Mouse (Mus musculus) frontal cortex, adult 2 months (tissue): ENCODE data around the gene Slc39a11. TPM values are rescaled to one million over a fixed set of nuclear protein-coding genes. Genes with fewer than 3 reads are reported as not detected.
A peak's percentile ranks its signal among the peaks of the same experiment; 100 is the strongest.
"Not testable (repeated sequence)": the region's sequence is repeated elsewhere in the genome, so short reads cannot be mapped to it uniquely, and the experiment has no call there.

ENCODE experiments used
- DNase-seq, 2 experiments: peaks; one replicate each; pipeline ENCODE4 v3.0.0; 2022; ENCODE audit warnings: low spot score in 1 of 2; ENCODE audit errors: extremely low spot score in 1 of 2
- polyA plus RNA-seq: library from polyadenylated mRNA; depleted of rRNA; stranded (reverse); fragments of >200 nt; gene quantifications from 2 replicates; pipeline ENCODE4 v1.2.3, GENCODE M21; 2012

Gene Slc39a11
- polyA plus RNA-seq, 1 experiment: 12.3 TPM

DNA sequence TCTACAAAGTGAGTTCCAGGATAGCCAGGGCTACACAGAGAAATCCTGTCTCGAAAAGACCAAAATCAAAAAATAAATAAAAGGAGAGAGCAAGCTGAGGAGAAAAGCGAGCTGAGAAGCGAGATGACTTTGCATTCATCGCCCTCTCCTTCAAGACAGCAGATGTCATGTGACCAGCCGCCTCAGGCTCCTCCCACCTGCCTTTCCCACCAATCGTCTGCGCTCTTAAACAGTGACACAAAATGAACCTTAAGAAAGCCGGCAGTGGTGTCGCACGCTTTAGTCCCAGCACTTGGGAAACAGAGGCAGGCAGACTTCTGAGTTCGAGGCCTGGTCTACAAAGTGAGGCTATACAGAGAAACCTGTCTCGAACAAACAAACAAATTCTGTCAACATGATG, 42.3 kb downstream of the Slc39a11 start:
- no peak for DNase-seq

DNA sequence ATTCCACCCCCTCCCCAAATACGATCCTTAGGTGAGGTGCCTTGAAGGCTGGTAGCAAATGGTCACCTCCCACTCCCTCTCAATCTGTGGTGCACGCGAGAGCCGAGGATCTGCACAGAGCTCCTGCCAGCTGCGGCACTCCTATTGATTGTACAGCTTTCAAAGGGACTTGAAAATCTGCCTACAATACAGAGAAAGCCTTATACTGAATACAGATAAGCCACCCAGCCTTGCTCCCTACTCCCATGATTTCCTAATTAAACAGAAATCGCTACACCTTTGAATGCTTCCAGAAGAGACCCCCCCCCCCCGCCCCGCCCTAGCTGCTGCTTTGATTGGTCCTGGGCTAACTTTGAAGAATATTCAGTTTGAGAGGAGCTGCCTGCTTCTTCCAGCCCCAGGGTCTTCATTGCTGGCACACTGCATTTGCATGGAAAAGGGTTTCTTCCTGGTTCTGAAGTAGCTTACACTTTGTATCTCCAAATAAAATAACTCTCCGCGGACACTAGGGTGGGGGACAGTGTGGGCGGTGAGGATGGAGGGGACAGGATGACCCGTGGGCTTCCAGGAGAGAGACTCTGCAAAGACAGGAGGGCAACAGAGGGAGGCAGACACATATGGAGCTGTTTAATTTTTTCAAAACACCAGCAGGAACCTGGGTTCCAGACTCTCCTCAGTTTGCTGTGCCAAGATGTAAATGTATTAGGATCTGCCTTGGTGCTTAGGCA, 48.1 kb downstream of the Slc39a11 start:
- no peak for DNase-seq

DNA sequence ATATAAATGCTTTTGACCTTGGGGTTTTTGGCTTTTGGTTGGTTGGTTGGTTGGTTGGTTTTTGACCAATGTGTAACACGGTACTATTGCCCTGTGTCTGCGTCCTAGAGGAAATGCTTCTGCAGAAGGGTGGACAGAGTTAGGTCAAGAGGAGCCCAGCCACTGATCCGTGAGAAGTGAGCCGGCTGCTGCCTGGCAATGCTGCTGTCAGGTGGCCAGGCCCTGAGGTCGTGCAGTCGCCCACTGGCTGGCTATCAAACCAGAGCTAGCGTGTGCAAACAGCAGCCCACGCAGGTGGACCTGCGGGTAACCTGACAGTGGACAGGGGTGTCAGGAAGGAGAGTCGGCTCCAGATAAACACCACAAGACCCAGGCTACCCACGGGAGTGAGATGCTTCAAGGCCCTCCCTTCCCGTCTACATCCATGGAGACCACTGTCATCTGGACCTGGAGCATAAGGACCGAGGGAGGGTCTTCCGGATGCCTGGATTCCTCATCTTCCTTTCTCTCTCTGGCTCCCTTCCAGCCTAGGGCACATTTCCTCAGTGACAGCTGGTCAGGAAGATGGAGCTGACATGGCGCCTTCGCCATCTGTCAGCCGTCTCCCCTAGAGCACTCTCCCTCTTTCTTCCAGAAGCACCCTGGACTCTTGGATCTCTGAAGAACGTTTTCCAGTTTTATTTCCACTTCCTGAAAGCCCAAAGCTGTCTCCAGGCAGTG, 49.2 kb downstream of the Slc39a11 start:
- no peak for DNase-seq

DNA sequence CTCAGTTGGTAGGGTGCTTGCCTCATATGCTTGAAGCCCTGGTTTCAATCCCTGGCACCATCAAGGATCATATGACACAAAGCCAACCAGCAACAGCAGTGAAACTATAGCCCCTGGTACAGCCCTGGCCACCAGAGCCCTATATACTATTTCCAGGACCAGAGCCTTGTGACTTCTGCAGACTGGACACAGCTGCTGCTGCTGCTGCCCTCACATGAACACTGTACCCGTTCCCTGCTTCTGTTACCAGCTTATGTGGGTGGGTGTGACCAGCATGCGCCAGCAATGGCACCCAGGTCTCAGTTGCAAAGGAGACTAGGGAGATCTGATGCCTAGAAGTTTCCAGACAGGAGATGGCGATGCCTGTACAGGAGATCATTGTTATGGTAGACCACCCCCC, 52.2 kb downstream of the Slc39a11 start:
- no peak for DNase-seq

DNA sequence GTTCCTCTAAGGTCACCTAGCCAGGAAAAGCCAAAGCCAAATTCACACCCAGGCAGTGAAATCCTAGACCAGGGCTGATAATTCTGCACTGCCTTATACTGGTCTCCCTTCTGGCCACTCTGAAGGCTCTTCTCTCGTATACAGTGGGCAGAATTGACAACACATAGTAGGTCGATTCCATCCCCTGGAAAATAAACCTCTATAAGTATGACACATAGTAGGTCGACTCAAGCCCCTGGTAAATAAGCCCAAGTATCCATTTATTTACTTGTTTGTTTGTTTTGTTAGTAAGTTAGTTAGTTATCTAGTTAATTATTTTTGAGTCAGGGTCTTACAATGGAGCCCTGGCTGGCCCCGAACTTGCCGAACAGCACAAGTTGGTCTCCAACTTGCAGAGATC, 54.7 kb downstream of the Slc39a11 start:
- DNase-seq: no peak

DNA sequence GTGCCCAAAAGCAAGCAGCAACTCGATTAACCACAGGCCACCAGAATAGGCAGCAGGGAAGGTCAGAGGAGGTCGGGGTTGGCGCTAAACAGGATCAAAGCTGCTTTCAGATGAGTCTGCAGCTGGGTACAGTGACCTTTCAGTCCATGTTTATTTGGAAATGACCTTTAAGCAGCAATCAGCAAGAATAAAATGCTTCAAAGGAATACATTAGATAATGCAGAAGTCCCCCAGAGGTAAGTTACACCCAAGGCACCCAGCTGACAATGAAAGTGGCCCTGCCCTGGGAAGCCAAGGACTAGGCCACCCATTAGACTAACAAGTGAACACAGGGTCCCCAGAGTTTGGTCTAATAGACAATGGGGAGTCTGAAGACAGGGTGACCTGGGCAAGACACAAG, 60.9 kb downstream of the Slc39a11 start:
- DNase-seq: no peak

DNA sequence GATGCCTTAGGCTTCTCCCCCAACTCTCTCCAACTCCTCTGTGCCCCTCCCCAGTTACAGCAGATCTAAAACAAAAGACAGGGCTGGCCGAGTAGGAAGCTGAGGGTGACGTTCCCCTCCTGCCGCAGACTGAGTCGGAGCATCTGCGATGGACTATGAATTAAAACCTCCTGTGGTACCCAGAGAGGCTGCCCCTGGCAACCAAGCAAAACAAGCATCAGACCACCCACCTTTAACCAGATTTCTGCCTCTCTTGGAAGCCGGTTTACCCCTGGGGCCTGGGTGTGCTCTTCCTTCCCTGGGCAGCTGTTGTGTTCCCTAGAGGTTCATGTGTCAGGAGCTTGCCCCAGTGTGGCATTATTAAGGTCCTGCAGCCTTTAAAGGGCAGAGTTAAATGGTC, 63.5 kb downstream of the Slc39a11 start:
- DNase-seq: no peak

DNA sequence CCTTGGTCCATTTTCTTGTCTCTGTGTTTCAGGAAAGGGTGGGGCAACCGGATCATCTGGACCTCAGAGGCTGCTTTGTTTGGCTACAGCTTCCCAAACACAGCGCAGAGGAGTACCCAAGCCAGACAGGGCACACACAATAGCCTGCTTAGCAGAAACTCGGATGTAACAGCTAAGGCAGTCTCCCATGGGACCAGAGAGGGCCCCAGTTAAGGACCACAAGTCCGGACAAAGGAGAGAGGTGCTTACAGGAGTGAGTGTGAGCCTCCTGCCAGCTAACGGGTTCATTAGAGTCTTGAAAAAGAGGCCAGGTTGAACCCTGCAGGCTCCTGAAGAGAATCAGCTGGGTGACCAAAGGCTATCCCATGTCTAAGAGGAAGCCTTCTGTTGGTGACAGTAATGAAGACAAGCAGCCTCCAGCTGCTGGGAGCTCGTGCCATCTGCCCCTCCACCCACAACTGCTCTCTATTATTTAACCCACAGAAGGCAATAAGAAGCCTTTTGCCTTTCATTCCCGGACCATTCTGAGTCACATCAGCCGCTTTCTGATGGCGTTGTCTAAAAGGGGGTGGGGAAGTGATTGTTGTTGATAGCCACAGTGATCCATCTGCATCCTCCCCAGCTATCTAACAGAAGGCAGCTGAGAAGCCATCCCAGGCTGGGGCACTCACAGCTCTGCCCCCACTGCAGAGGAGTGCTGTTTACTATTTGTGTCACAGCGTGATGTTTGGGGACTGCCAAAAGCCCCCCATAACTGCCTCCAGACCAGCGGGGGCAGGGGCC, 65.8 kb downstream of the Slc39a11 start:
- no peak for DNase-seq

DNA sequence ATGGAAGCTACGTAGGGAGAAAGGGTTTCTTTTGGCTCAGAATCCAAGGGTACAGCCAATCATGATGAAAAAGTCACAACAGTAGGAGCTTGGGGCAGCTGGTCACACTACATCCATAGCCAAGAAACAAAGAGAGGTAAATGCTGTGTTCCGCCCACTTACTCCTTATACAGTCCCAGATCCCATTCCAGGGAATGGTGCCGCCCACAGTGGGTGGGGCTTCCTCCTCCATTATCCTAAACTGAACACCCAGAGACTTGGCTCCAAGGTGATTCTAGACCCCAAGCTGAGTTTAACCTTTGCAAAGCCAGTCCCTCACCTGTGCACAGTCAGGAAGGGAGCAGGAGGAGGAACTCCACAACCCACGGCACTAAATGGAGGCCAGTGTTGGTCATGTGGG, 72.7 kb downstream of the Slc39a11 start:
- DNase-seq: no peak

DNA sequence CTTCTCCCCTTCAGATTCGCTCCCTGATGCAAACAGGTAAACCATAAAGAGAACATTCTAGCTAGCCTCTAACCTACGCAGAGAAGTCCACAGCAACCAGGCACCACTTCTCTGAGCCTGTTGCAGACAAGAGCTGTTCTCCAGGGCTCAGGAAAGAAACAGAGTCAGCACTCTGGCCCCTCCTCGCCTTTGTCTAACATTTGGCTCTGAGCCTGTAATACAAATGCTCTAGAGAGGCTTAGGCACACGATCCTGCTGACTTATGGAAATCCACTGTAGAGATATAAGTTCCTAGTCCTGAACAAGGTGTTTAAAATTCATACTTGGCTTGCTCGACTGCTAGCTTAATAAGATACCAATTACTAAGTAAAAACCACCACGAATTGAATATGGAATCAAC, 77.2 kb downstream of the Slc39a11 start:
- no peak for DNase-seq

DNA sequence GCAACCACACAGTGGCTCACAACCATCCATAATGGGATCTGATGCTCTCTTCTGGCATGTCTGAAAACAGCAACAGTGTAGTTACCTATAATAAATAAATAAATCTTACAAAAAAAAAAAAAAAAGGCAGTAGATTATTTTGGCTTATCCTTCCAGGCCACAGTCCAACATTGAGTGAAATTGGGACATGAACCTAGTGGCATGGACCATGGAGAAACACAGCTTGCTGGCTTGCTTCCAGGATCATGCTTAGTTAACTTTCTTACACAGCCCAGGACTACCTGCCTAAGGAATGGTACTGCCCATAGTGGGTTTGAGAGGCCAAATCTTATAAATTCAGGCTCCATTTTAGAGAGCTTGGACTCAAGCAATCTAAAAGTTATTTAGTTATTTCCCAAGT, 78.3 kb downstream of the Slc39a11 start:
- no peak for DNase-seq

DNA sequence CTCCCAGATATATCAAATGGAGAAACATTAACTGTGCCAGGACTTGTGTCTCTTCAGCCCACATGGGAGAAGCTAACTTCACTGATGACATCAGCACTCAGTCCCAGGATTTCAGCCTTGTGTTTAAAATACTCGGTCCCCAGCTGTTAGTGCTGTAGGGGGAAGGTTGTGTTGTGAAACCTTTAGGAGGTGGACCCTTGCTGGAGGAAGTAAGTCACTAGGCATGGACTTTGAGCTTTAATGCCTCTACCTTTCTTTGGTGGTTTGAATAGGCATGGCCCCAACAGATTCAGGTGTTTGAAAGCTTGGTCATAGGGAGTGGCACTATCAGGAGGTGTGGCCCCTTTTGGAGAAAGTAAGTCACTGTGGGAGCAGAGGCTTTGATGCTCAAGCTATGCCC, 80.9 kb downstream of the Slc39a11 start:
- no peak for DNase-seq

DNA sequence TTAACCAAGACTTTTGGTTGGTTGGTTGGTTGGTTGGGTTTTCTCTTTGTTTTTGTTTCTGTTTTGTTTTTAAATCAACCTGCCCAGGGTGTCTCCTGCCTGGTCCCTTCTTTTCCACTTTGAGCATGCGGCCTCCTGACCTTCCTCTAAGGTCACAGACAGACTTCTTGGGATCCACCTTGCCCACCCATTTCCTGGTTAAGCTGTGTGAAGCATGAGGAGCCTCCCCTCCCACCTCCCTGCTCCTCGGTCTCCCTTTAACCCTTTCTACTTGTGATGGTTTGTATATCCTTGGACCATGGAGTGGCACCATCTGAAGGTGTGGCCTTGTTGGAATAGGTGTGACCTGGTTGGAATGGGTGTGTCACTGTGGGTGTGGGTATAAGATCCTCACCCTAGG, 82.0 kb downstream of the Slc39a11 start:
- not testable (repeated sequence) for DNase-seq

DNA sequence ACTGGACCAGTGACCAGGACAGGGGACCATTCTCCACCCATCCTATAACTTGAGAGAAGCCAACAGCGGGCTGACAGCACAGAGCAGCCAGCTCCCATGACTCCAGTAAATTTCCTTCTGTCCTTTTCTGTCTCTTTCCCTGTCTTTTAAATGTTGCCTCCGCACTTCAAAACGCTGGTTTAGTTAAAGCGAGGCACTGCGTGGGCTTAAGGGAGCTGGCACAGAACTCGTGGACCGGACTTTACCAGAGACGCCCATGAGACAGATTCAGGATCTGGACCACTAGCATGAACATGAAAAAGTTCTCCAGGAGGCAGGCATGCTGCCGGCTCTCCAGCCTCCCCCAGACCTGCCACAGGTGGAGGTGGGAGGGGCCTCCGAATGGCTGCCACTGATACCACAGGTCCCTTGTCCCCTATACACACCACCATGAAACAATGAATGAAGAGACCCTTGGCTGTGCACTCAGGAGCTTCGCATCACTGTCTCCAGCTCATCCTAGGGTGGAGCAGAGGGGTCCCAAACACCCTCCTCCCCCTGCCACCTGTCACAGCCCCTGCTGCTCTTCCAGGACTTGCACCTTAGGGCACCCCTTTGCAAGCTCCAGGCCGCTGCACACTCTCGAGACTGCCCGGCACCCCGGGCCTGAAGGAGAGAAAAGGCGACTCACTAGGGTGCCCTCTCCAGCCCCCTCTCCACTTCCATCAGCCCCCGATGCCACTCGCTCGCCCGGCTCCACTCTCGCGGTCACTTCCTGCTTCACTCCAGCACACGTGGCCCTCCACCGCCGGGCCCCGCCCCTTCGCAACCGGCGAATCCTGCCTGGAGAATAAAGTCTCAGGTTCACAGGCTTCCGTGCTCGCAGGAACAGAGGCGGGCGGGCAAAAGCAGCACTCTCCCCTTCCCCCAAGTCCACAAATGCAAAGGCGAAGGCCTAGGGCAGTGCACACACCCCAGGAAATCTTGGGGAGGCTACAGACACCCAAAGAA, 84.6 kb downstream of the Slc39a11 start:
- DNase-seq: peak in 1 of 2 experiments; percentile 82

DNA sequence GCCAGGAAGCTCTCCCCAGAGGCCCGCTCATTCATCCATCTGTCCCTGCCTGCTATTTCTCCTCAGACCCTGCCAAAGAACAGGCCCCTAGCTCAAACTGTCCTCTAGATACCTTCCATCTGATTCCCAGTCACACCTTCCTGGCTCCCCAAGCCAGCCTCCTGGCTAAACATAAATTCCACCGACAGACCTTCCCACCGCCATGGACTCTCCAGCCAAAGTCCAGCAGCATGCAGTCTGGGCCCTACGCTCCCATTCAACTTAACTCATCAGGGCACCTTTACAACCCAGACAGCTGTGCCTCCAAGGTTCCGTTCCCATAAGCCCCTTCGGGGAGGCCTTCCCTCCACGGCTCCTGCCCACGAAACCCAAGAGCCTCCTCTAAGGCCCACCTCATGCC, 87.6 kb downstream of the Slc39a11 start:
- DNase-seq: no peak

DNA sequence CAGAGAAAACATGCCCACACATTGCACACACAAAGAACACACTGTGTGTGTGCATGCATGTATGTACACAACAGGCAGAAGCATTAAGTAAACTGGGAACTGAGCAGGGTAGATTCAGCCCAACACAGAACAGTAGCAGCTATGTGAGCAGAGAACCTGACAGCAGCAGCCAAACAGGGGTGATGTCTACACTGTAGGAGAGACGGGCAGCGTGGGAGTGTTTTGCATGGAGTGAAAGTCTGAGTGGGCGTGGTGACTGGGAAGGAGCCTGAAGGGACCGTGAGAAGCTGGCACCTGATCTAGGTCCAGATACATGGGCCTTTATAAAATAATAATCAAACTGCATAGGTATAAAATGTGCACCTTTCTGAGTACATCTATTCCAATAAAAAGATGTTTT, 89.7 kb downstream of the Slc39a11 start:
- DNase-seq: peak; percentile 35 to 73

DNA sequence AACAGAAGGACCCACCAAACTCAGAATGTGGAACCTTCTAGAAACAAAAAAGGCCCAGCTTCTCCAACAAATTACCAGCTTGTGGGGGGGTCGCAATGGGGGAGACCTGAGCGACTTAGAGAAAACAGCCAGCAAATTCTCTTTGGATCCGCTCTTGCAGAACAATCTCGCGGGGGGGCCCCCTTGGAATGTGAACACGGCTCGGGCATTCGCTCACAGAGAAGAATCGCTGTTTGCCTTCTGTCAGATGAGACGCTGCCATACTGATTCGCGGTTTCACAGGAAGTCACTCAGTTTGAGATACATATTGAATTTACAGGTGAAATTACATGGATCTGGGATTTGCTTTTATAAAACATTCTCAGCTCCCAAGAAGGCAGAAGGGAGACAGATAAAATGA, 91.4 kb downstream of the Slc39a11 start:
- DNase-seq: no peak

DNA sequence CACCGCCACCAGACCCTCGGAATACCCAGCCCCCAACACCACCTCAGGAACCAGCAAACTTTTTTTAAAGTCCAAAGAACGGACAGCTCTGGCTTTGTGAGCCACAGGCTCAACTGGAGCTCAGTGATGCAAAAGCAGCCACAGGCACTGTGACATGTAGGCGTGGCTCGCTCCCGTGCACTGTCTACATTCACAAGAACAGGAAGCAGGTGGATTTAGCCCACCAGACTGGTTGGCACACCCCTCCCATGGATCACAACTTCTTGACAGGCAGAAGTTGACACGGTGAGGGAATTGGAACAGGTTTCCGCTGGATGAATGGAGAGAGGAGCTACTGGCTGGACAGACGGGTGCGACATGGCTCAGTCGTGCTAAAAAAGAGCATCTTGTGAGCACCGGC, 93.7 kb downstream of the Slc39a11 start:
- DNase-seq: no peak

DNA sequence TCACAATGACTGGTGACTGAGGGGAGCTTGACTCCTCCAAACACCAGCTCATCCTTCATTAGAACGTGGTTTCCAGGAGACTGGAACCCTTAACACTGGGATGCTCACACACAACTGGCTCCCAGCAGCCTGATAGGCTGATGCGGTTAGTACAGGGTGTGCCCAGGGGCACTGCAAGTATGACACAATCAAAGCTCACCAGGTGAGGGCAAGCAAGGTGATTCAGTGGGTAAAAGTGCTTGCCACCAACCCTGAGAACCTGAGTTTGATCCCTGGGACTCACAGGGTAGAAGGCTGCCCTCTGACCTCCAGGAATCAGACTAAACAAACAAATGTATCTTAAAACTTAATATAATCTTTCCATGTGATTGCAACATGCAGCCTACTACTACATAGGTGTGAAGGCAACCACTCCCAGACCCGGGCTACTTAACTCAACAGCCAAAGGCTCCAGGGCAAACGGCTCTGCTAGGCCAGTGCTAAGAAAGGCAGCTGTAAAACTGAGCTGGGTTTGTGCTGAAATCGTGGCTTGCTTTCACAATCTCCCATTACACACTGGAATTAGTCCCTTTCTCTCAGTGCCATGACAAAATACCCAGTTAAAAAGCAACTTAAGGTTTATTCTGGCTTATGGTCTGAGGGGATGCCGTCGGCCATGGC, 95.0 kb downstream of the Slc39a11 start:
- DNase-seq: no peak

DNA sequence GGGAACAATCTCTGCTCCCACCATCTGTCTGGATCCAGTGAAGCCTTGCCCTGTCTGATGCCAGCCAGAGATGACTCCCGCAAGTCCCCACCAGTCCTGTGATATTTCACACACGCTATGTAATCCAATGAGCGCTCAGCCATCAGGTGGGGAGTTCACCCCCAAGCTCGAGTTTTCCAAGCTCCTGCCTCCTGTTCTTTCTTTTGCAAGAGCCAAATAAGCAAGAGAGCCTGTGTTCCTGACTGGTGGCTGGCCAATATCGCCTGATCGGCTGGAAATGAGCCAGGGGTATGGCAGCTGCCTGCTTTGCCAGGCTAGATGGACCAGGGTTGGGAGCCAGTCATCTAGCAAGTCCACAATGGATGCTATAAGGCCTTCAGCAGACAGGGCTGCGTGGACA, 95.7 kb downstream of the Slc39a11 start:
- peak in 1 of 2 experiments; percentile 19 for DNase-seq
